Mouse (Mus musculus): ENCODE results near the gene Clasp2. TPM values are rescaled to one million over a fixed set of nuclear protein-coding genes. Genes with fewer than 3 reads are reported as not detected.

Clasp2 gene
- total and polyA plus RNA-seq, 2 experiments = 2.6 to 17.4 TPM

GRCm38 (mm10) chr9:113915789-113916188, 174.5 kb downstream of the Clasp2 start:
- WGBS = 94% methylated on average over 5 of the region's 5 CpGs
- no peak for DNase-seq (ENCODE audit: extremely low read depth, low read depth, low spot score)
- Histone ChIP-seq H3K4me1 (ENCODE audit: control insufficient read depth, insufficient read depth, low read length) (peaks cover 6% of the 10 kb centered on the region; the same call in 1 of the 2 replicates), H3K27ac (replicated peaks; ENCODE audit: insufficient read depth, low read depth, low read length) (no peak overlapping the region), H3K9ac (ENCODE audit: low read depth, low read length) (no peak overlapping the region), H3K27me3 (ENCODE audit: control insufficient read depth, insufficient read depth, low read length) (no peaks in the 10 kb centered on the region), H3K79me2 (ENCODE audit: control insufficient read depth, insufficient read depth, low read length) (no peaks in the 10 kb centered on the region), H3K4me3 (ENCODE audit: insufficient read depth, low read depth, low read length) (no peak overlapping the region), H3K36me3 (ENCODE audit: control insufficient read depth, insufficient read depth, low read length) (peaks cover 9% of the 10 kb centered on the region)
- TF ChIP-seq CTCF (IDR thresholded peaks at IDR 0.05; ENCODE audit: low read depth, low read length) (no peak), POLR2A (IDR thresholded peaks at IDR 0.05; ENCODE audit: extremely low read depth, insufficient read depth, low read length) (no peak)

GRCm38 (mm10) chr9:113922677-113923076, 181.4 kb downstream of the Clasp2 start:
- Histone ChIP-seq H3K4me1 (ENCODE audit: control insufficient read depth, insufficient read depth, low read length) (peaks cover 9% of the 10 kb centered on the region), H3K9ac (ENCODE audit: low read depth, low read length) (no peak overlapping the region), H3K27me3 (ENCODE audit: control insufficient read depth, insufficient read depth, low read length) (no peaks in the 10 kb centered on the region), H3K27ac (replicated peaks; ENCODE audit: insufficient read depth, low read depth, low read length) (peak overlapping the region; percentile 87), H3K36me3 (ENCODE audit: control insufficient read depth, insufficient read depth, low read length) (0 out of 2 replicates have a peak, but pooled peaks cover 2% of the 10 kb centered on the region), H3K79me2 (ENCODE audit: control insufficient read depth, insufficient read depth, low read length) (no peaks in the 10 kb centered on the region), H3K4me3 (ENCODE audit: insufficient read depth, low read depth, low read length) (no peak overlapping the region)
- TF ChIP-seq POLR2A (IDR thresholded peaks at IDR 0.05; ENCODE audit: extremely low read depth, insufficient read depth, low read length) (no peak), CTCF (IDR thresholded peaks at IDR 0.05; ENCODE audit: low read depth, low read length) (no peak)
- peak; percentile 97 for DNase-seq (ENCODE audit: extremely low read depth, low read depth, low spot score)
- WGBS = 38% methylated on average over 5 of the region's 5 CpGs

GRCm38 (mm10) chr9:113924883-113925282, 183.6 kb downstream of the Clasp2 start:
- H3K36me3 ChIP-seq (ENCODE audit: control insufficient read depth, insufficient read depth, low read length) = no peaks in the 10 kb centered on the region
- whole genome bisulfite sequencing = 87% methylated on average over 5 of the region's 5 CpGs
- no peak overlapping the region for H3K4me3 ChIP-seq (ENCODE audit: insufficient read depth, low read depth, low read length)
- no peak for TF ChIP-seq CTCF (IDR thresholded peaks at IDR 0.05; ENCODE audit: low read depth, low read length)
- TF ChIP-seq POLR2A (IDR thresholded peaks at IDR 0.05; ENCODE audit: extremely low read depth, insufficient read depth, low read length) = no peak
- peak; percentile 25 for DNase-seq (ENCODE audit: extremely low read depth, low read depth, low spot score)
- H3K4me1 ChIP-seq (ENCODE audit: control insufficient read depth, insufficient read depth, low read length) = peaks cover 7% of the 10 kb centered on the region
- H3K79me2 ChIP-seq (ENCODE audit: control insufficient read depth, insufficient read depth, low read length) = no peaks in the 10 kb centered on the region
- H3K27ac ChIP-seq (replicated peaks; ENCODE audit: insufficient read depth, low read depth, low read length) = no peak overlapping the region
- H3K9ac ChIP-seq (ENCODE audit: low read depth, low read length) = no peak overlapping the region
- no peaks in the 10 kb centered on the region for H3K27me3 ChIP-seq (ENCODE audit: control insufficient read depth, insufficient read depth, low read length)

GRCm38 (mm10) chr9:113928591-113928990, 187.3 kb downstream of the Clasp2 start:
- Histone ChIP-seq H3K9ac (ENCODE audit: low read depth, low read length) (no peak overlapping the region), H3K36me3 (ENCODE audit: control insufficient read depth, insufficient read depth, low read length) (no peaks in the 10 kb centered on the region), H3K79me2 (ENCODE audit: control insufficient read depth, insufficient read depth, low read length) (peaks cover 9% of the 10 kb centered on the region), H3K4me1 (ENCODE audit: control insufficient read depth, insufficient read depth, low read length) (peaks cover 11% of the 10 kb centered on the region), H3K27ac (replicated peaks; ENCODE audit: insufficient read depth, low read depth, low read length) (no peak overlapping the region), H3K27me3 (ENCODE audit: control insufficient read depth, insufficient read depth, low read length) (no peaks in the 10 kb centered on the region), H3K4me3 (ENCODE audit: insufficient read depth, low read depth, low read length) (no peak overlapping the region)
- WGBS = 86% methylated on average over 4 of the region's 4 CpGs
- TF ChIP-seq CTCF (IDR thresholded peaks at IDR 0.05; ENCODE audit: low read depth, low read length) (no peak), POLR2A (IDR thresholded peaks at IDR 0.05; ENCODE audit: extremely low read depth, insufficient read depth, low read length) (no peak)
- DNase-seq (ENCODE audit: extremely low read depth, low read depth, low spot score) = no peak

- Histone ChIP-seq H3K4me1 (ENCODE audit: control insufficient read depth, insufficient read depth, low read length) (peaks cover 11% of the 10 kb centered on the region), H3K4me3 (ENCODE audit: insufficient read depth, low read depth, low read length) (no peak overlapping the region), H3K79me2 (ENCODE audit: control insufficient read depth, insufficient read depth, low read length) (peaks cover 10% of the 10 kb centered on the region), H3K27ac (replicated peaks; ENCODE audit: insufficient read depth, low read depth, low read length) (peak overlapping the region; percentile 84), H3K27me3 (ENCODE audit: control insufficient read depth, insufficient read depth, low read length) (no peaks in the 10 kb centered on the region), H3K9ac (ENCODE audit: low read depth, low read length) (no peak overlapping the region), H3K36me3 (ENCODE audit: control insufficient read depth, insufficient read depth, low read length) (no peaks in the 10 kb centered on the region)
- peak; percentile 82 for DNase-seq (ENCODE audit: extremely low read depth, low read depth, low spot score)
- WGBS = 58% methylated on average over 1 of the region's 1 CpGs
- TF ChIP-seq CTCF (IDR thresholded peaks at IDR 0.05; ENCODE audit: low read depth, low read length) (no peak), POLR2A (IDR thresholded peaks at IDR 0.05; ENCODE audit: extremely low read depth, insufficient read depth, low read length) (no peak)
Measured at GRCm38 (mm10) chr9:113929676-113930075, 188.4 kb downstream of the Clasp2 start.

- Histone ChIP-seq H3K9ac (ENCODE audit: low read depth, low read length) (peak within 1 kb of the TSS; percentile 95), H3K79me2 (ENCODE audit: control insufficient read depth, insufficient read depth, low read length) (peaks cover 16% of the 10 kb centered on the region), H3K27ac (replicated peaks; ENCODE audit: insufficient read depth, low read depth, low read length) (peak within 1 kb of the TSS; percentile 84), H3K36me3 (ENCODE audit: control insufficient read depth, insufficient read depth, low read length) (no peaks in the 10 kb centered on the region), H3K4me3 (ENCODE audit: insufficient read depth, low read depth, low read length) (peak within 1 kb of the TSS; percentile 100), H3K4me1 (ENCODE audit: control insufficient read depth, insufficient read depth, low read length) (peaks cover 12% of the 10 kb centered on the region), H3K27me3 (ENCODE audit: control insufficient read depth, insufficient read depth, low read length) (no peaks in the 10 kb centered on the region)
- 2% methylated on average over 67 of the region's 86 CpGs for WGBS
- DNase-seq (ENCODE audit: extremely low read depth, low read depth, low spot score) = peak; percentile 99
- TF ChIP-seq CTCF (IDR thresholded peaks at IDR 0.05; ENCODE audit: low read depth, low read length) = no peak
- peak; percentile 48; the same call in 1 of the 2 replicates for TF ChIP-seq POLR2A (IDR thresholded peaks at IDR 0.05; ENCODE audit: extremely low read depth, insufficient read depth, low read length)
Measured at GRCm38 (mm10) chr9:113930534-113931374, 189.5 kb downstream of the Clasp2 start, which contains the start of gene Ubp1. Gene Ubp1 (plus strand): TSS chr9:113930934.

All from liver, adult 2 months (tissue).